Mouse (Mus musculus) testis, adult 2 months (tissue): ENCODE measurements around the gene Dda1. TPM values are rescaled to one million over a fixed set of nuclear protein-coding genes. Genes with fewer than 3 reads are reported as not detected.
"Not testable (repeated sequence)": the region's sequence is repeated elsewhere in the genome, so short reads cannot be mapped to it uniquely, and the experiment has no call there.

Experiments
- H3K27ac ChIP-seq: fragments of 200-500 bp; 2 replicates; pipeline ENCODE4 v1.5.1; 2012; ENCODE audit warnings: low read depth, low read length; ENCODE audit not compliant: control insufficient read depth, insufficient read depth
- H3K27me3 ChIP-seq: fragments of 200-500 bp; 2 replicates; pipeline ENCODE4 v1.6.1; 2012; ENCODE audit warnings: mild to moderate bottlenecking, low read length, moderate library complexity; ENCODE audit not compliant: control insufficient read depth, insufficient read depth
- H3K36me3 ChIP-seq: fragments of 200-500 bp; 2 replicates; pipeline ENCODE4 v1.6.1; 2012; ENCODE audit warnings: mild to moderate bottlenecking, low read length; ENCODE audit not compliant: control insufficient read depth, insufficient read depth
- H3K4me1 ChIP-seq: fragments of 200-500 bp; 2 replicates; pipeline ENCODE4 v1.6.1; 2012; ENCODE audit warnings: low read length; ENCODE audit not compliant: control insufficient read depth, insufficient read depth
- H3K4me3 ChIP-seq: fragments of 200-500 bp; 2 replicates; pipeline ENCODE4 v1.5.1; 2012; ENCODE audit warnings: low read depth, mild to moderate bottlenecking, low read length, moderate library complexity, mixed read lengths; ENCODE audit not compliant: control insufficient read depth
- CTCF ChIP-seq: fragments of 200-500 bp; IDR thresholded peaks from 2 replicates; pipeline ENCODE4 v1.5.1; 2012; ENCODE audit warnings: low read depth, mild to moderate bottlenecking, inconsistent platforms, low read length, moderate library complexity; ENCODE audit not compliant: control insufficient read depth, insufficient read depth, insufficient replicate concordance
- POLR2A ChIP-seq: fragments of 200-500 bp; IDR thresholded peaks from 2 replicates; pipeline ENCODE4 v1.6.1; 2012; ENCODE audit warnings: low read depth, mild to moderate bottlenecking, inconsistent platforms, low read length, moderate library complexity; ENCODE audit not compliant: control insufficient read depth
- polyA plus RNA-seq: library from polyadenylated mRNA; depleted of rRNA; stranded (reverse); fragments of >200 nt; gene quantifications from 2 replicates; pipeline ENCODE4 v1.2.3, GENCODE M21; 2012

The Dda1 gene
- polyA plus RNA-seq, 1 experiment, result 136 TPM

GRCm38 (mm10) chr8:71511644-71512043 is 42.6 kb downstream of the Dda1 start, which contains the start of gene Plvap:
Plvap (minus strand) TSS chr8:71511752.
- no peak within 1 kb of the TSS for H3K27ac ChIP-seq
- TF ChIP-seq CTCF (no peak), POLR2A (no peak)
- H3K4me1 ChIP-seq, result peaks cover 19% of the 10 kb centered on the region
- no peaks in the 10 kb centered on the region for H3K27me3 ChIP-seq
- H3K4me3 ChIP-seq, result no peak within 1 kb of the TSS
- no peaks in the 10 kb centered on the region for H3K36me3 ChIP-seq

DNA sequence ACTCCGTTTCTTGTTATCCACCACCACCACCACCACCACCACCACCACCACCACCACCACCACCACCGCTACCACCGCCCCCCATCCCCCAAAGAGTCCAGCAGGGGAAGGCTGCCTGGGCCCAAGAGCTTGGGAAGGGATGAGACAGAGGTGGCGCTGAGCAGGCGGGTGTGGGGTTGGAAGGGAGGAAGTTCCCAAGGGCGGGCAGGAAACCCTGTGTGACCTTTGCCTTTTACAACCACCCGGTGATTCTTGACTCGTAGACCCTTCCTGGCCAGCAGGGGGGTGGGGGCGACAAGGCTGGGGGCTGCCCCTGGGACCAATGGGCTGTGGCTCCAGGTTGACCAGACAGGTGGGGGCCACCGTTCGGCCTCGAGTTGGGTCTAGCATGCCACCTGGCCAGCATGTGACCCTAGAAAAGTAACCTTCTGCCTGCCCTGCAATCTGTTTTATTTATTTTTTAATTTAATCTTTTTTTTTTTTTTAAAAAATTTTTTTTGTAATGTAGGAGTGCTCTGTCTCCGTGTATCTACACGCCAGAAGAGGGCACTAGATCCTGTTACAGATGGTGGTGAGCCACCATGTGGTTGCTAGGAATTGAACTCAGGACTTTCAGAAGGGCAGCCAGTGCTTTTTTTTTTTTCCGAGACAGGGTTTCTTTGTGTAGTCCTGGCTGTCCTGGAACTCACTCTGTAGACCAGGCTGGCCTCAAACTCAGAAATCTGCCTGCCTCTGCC is 44.2 kb downstream of the Dda1 start:
- TF ChIP-seq CTCF, result no peak
- no peak for TF ChIP-seq POLR2A
- peaks cover 7% of the 10 kb centered on the region for H3K4me1 ChIP-seq
- H3K27ac ChIP-seq, result no peak overlapping the region
- no peak overlapping the region for H3K4me3 ChIP-seq
- H3K27me3 ChIP-seq, result no peaks in the 10 kb centered on the region
- no peaks in the 10 kb centered on the region for H3K36me3 ChIP-seq

DNA sequence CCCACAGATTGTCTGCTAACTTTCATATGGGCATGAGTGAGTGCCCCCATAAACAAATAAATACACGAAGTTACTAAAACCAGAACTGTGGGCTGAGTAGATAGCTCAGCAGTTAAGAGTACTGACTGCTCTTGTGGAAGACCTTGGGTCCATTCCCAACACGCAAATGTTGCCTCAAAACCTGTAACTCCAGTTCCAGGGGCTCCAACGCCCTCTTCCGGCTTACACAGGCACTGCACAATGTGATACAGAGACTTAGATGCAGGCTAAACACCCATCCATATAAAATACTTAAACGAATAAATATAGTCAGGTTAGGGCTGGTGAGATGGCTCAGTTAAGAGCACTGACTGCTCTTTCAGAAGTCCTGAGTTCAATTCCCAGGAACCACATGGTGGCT is 46.0 kb downstream of the Dda1 start:
- peaks cover 7% of the 10 kb centered on the region for H3K4me1 ChIP-seq
- H3K36me3 ChIP-seq, result no peaks in the 10 kb centered on the region
- no peak overlapping the region for H3K4me3 ChIP-seq
- H3K27me3 ChIP-seq, result no peaks in the 10 kb centered on the region
- H3K27ac ChIP-seq, result no peak overlapping the region
- TF ChIP-seq POLR2A (no peak), CTCF (peak; percentile 19; the same call in 1 of the 2 replicates)

- no peaks in the 10 kb centered on the region for H3K27me3 ChIP-seq
- no peak overlapping the region for H3K27ac ChIP-seq
- no peak for TF ChIP-seq POLR2A
- TF ChIP-seq CTCF, result no peak
- no peak overlapping the region for H3K4me3 ChIP-seq
- no peaks in the 10 kb centered on the region for H3K36me3 ChIP-seq
- H3K4me1 ChIP-seq, result peaks cover 1% of the 10 kb centered on the region; the same call in 1 of the 2 replicates
Measured at GRCm38 (mm10) chr8:71516786-71517185, 47.8 kb downstream of the Dda1 start.

DNA sequence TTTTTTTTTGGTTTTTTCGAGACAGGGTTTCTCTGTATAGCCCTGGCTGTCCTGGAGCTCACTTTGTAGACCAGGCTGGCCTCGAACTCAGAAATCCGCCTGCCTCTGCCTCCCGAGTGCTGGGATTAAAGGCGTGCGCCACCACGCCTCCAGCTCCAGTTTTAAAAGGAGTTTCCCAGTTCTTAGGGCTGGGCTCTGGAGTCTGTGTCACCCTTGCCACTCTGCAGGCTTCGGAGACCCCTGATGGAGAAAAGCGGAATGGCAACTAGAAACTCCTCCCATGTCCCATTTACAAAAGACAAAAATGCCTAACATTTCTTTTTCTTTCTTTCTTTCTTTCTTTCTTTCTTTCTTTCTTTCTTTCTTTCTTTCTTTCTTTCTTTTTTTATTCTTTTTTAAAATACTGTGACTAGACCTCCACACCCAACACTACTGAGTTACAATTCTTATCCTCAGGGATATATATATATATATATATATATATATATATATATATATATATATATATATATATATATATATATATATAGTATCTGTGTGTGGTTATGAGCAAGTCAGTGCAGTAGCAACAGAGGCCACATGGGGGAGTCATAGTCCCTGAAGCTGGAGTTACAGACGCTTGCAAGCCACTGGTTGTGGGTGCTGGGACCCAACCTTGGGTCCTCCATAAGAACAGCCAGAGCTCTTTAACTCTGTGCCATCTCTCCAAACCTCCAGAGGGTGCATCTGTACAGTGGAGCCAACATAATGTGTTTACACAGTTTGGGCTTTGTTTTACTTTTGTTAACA is 50.2 kb downstream of the Dda1 start:
- peak; percentile 20; the same call in 1 of the 2 replicates for TF ChIP-seq CTCF
- not testable (repeated sequence) for H3K27me3 ChIP-seq, H3K36me3 ChIP-seq, H3K4me3 ChIP-seq, H3K4me1 ChIP-seq, H3K27ac ChIP-seq

DNA sequence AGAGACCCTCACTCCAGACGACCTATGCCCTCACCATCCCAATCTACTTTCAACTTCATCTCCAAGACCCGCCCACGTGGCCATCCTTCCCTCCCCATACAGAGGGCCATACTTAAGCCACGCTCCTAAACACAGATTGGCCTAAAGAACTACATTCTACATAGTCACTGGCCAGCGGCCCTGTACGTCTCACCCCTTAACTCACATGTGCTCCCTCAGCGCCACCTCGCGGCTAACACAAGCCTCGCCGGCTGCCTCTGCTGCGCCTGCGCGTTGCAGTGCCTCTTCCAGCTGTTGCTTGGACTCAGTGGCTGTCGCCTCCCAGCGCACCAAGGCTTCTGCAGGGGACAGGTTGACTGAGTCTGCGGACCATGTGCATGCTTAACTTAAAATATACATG is 52.6 kb downstream of the Dda1 start:
- H3K4me3 ChIP-seq, result no peak overlapping the region
- no peak overlapping the region for H3K27ac ChIP-seq
- peaks cover 3% of the 10 kb centered on the region for H3K4me1 ChIP-seq
- H3K36me3 ChIP-seq, result no peaks in the 10 kb centered on the region
- TF ChIP-seq CTCF (peak; percentile 94; the same call in 1 of the 2 replicates), POLR2A (no peak)
- H3K27me3 ChIP-seq, result no peaks in the 10 kb centered on the region

GRCm38 (mm10) chr8:71525226-71526050 is 56.4 kb downstream of the Dda1 start, which contains the start of gene Ccdc194:
Ccdc194 (minus strand) TSS chr8:71525711.
- no peaks in the 10 kb centered on the region for H3K27me3 ChIP-seq

More at GRCm38 (mm10) chr8:71525226-71526050, 56.4 kb downstream of the Dda1 start, which contains the start of gene Ccdc194:
- Histone ChIP-seq H3K36me3 (no peaks in the 10 kb centered on the region), H3K4me3 (no peak within 1 kb of the TSS), H3K27ac (no peak within 1 kb of the TSS), H3K4me1 (peaks cover 3% of the 10 kb centered on the region)
- no peak for TF ChIP-seq CTCF
- no peak for TF ChIP-seq POLR2A
